In the genomic region with DNA sequence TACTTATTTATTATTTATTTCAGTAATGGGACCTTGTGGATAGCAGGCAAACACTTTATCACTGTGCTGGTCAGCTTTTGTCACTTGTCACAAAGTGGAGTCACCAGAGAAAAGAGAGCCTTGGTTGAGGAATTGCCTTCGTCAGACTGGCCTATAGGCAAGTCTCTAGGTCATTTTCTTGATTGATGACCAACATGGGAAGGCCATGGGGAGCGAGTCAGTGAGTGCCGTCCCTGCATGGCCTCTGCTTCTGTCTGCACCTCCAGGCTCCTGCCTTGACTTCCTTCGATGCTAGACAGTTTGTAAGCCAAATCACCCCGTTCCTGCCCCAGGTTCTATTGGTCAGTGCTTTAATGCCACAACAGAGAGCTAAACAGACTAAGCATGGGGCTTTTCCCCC, we compare ENCODE assay signal across 16 mouse cellular contexts. TPM values are rescaled to one million over a fixed set of nuclear protein-coding genes. Genes with fewer than 3 reads are reported as not detected.
"Had no signal": no experiment of that assay in that cellular context is flagged by ENCODE, and none has a peak within 500 bp of the region (broad histone marks: within the 10 kb centered on the region; RNA-seq: fewer than 3 reads in every experiment).

No protein-coding gene starts in this region.

- H3K27me3 ChIP-seq: lung, embryonic 15.5 days; midbrain, embryonic 13.5 days; midbrain, embryonic 15.5 days; neural tube, embryonic 12.5 days had no signal

- H3K36me3 ChIP-seq: lung, embryonic 15.5 days; midbrain, embryonic 13.5 days; midbrain, embryonic 15.5 days; neural tube, embryonic 12.5 days had no signal

- H3K9me3 ChIP-seq: lung, embryonic 15.5 days; megakaryocyte, embryonic 14.5 days; midbrain, embryonic 13.5 days; midbrain, embryonic 15.5 days; neural tube, embryonic 12.5 days had no signal

- H3K4me1 ChIP-seq: lung, embryonic 15.5 days; megakaryocyte, embryonic 14.5 days; midbrain, embryonic 13.5 days; midbrain, embryonic 15.5 days; neural tube, embryonic 12.5 days had no signal

- DNase-seq: liver, postnatal 0 days; lung, adult 2 months; lung, postnatal 14 days; lung, postnatal 36 days; right cerebral cortex, postnatal 14 days; thymus, adult 18-20 months; thymus, postnatal 36 days had no signal

- H3K27ac ChIP-seq: lung, embryonic 15.5 days; macrophage; midbrain, embryonic 13.5 days; midbrain, embryonic 15.5 days; neural tube, embryonic 12.5 days had no signal

- H3K4me3 ChIP-seq: lung, embryonic 15.5 days; megakaryocyte, embryonic 14.5 days; midbrain, embryonic 13.5 days; midbrain, embryonic 15.5 days; neural tube, embryonic 12.5 days had no signal

RNA-seq across cellular contexts. Expression of a gene that starts 12.7 kb away (rescaled TPM):
- total RNA-seq: monocyte, adult 5-6 weeks had no signal

RNA-seq across cellular contexts. Expression of a gene that starts 39.5 kb away (rescaled TPM):
- total RNA-seq: monocyte, adult 5-6 weeks; neutrophil, adult 5-6 weeks had no signal
- polyA plus RNA-seq: lung, adult 2 months; lung, embryonic 15.5 days; macrophage; midbrain, embryonic 13.5 days; spleen, adult 2 months had no signal
